Mouse (Mus musculus): ENCODE measurements around the gene Trip10. TPM values are rescaled to one million over a fixed set of nuclear protein-coding genes. Genes with fewer than 3 reads are reported as not detected.

The Trip10 gene
- polyA plus RNA-seq, 1 experiment: 39.2 TPM

DNA sequence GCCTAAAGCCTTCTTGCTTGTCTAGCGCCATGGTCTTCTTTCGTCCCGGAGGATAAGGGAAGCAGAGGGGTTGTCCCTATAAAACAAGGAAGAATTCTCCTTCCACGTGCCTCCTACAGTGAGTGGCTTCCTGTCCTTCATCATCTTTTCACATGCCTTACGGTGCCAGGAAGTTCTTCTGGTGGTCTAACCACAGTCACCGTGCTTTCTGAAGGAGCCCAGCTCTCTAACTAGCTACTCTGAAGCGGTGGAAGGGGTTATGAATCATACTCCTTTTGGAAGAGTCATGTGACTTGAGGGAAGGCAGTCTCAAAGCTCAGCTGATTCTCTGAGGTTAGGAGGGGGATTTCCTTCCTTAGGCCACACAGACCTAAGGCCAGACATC is 41.4 kb downstream of the Trip10 start:
- Histone ChIP-seq H3ac (ENCODE audit: control insufficient read depth, insufficient read length) (no peak overlapping the region), H3K4me2 (ENCODE audit: low read depth) (no peak overlapping the region), H3K27me3 (ENCODE audit: control insufficient read depth, insufficient read depth, insufficient read length) (no peaks in the 10 kb centered on the region), H3K36me3 (ENCODE audit: control insufficient read depth, insufficient read depth) (no peaks in the 10 kb centered on the region), H3K4me3 (no peak overlapping the region), H3K79me2 (ENCODE audit: control insufficient read depth, insufficient read depth) (no peaks in the 10 kb centered on the region)
- TF ChIP-seq POLR2AphosphoS2 (IDR thresholded peaks at IDR 0.05; ENCODE audit: insufficient read length, low read depth) (no peak), USF1 (IDR thresholded peaks at IDR 0.05; ENCODE audit: low read depth) (no peak), POLR2A (IDR thresholded peaks at IDR 0.05; ENCODE audit: insufficient read length, low read depth) (no peak), TCF3 (IDR thresholded peaks at IDR 0.05; ENCODE audit: insufficient read length, low read depth) (no peak), CEBPB (IDR thresholded peaks at IDR 0.05; ENCODE audit: insufficient read depth, poor library complexity, severe bottlenecking) (no peak), E2F4 (IDR thresholded peaks at IDR 0.05; ENCODE audit: insufficient read depth) (no peak), REST (IDR thresholded peaks at IDR 0.05; ENCODE audit: insufficient read depth, insufficient read length) (no peak), TCF12 (IDR thresholded peaks at IDR 0.05; ENCODE audit: insufficient read depth, poor library complexity, severe bottlenecking) (no peak), SRF (IDR thresholded peaks at IDR 0.05; ENCODE audit: control insufficient read depth, insufficient read length, low read depth) (no peak)

DNA sequence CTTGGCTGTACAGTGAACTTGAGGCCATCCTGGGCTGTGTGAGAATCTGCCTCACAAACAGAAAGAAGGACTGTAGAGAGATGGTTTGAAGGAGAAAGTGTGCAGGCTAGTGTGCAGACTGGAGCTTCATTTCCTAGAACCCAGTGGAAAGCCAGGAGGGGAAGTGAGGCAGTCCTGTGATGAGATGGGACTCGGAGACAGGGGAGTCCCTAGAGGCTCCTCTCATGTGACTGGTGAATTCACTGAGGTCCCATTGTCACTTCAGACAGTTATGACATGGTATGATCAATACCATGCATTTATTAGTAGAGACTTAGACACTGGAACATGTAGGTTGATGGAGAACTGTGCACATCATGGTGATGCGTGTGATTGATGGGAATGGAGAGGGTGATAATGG is 43.0 kb downstream of the Trip10 start:
- H3K4me3 ChIP-seq: no peak overlapping the region
- no peaks in the 10 kb centered on the region for H3K79me2 ChIP-seq (ENCODE audit: control insufficient read depth, insufficient read depth)
- H3K4me2 ChIP-seq (ENCODE audit: low read depth): no peak overlapping the region
- no peak for TF ChIP-seq MAX (IDR thresholded peaks at IDR 0.05; ENCODE audit: low read depth)
- no peak for TF ChIP-seq REST (IDR thresholded peaks at IDR 0.05; ENCODE audit: insufficient read depth, insufficient read length)
- no peak for TF ChIP-seq POLR2AphosphoS2 (IDR thresholded peaks at IDR 0.05; ENCODE audit: insufficient read length, low read depth)
- no peak for TF ChIP-seq SRF (IDR thresholded peaks at IDR 0.05; ENCODE audit: control insufficient read depth, insufficient read length, low read depth)
- TF ChIP-seq TCF3 (IDR thresholded peaks at IDR 0.05; ENCODE audit: insufficient read length, low read depth): no peak
- TF ChIP-seq USF1 (IDR thresholded peaks at IDR 0.05; ENCODE audit: low read depth): no peak
- TF ChIP-seq MYOD1 (IDR thresholded peaks at IDR 0.05; ENCODE audit: control insufficient read depth in 1 of 3, insufficient read length in 2 of 3, low read depth in 2 of 3): no peak
- no peak for TF ChIP-seq TCF12 (IDR thresholded peaks at IDR 0.05; ENCODE audit: insufficient read depth, poor library complexity, severe bottlenecking)
- TF ChIP-seq E2F4 (IDR thresholded peaks at IDR 0.05; ENCODE audit: insufficient read depth): no peak
- TF ChIP-seq CEBPB (IDR thresholded peaks at IDR 0.05; ENCODE audit: insufficient read depth, poor library complexity, severe bottlenecking): no peak
- TF ChIP-seq MYOG (IDR thresholded peaks at IDR 0.05; ENCODE audit: control insufficient read depth in 1 of 3, insufficient read depth in 1 of 3, insufficient read length in 2 of 3, low read depth in 2 of 3): no peak
- TF ChIP-seq POLR2A (IDR thresholded peaks at IDR 0.05; ENCODE audit: insufficient read length, low read depth): no peak
- H3K27me3 ChIP-seq (ENCODE audit: control insufficient read depth, insufficient read depth, insufficient read length): no peaks in the 10 kb centered on the region
- H3ac ChIP-seq (ENCODE audit: control insufficient read depth, insufficient read length): no peak overlapping the region
- H3K36me3 ChIP-seq (ENCODE audit: control insufficient read depth, insufficient read depth): no peaks in the 10 kb centered on the region

DNA sequence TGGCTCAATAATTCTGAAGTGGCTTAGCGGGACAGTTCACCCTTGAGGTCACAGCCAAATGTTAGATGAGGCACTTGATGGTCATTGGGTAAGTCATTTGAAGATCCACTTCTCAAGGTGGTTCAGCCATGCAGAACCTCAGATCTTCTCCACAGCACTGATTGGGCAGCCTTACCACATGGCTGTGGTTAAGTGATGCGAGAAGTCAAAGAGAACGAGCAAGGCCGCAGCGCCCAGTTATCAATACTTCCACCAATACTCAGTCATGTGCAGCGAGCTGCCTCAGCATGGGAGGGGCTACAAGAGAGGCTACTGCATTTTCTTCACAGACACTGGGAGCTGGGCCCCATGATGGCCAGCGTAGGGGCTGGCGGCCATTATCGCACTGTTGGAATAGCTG is 43.7 kb downstream of the Trip10 start:
- TF ChIP-seq USF1 (IDR thresholded peaks at IDR 0.05; ENCODE audit: low read depth) (no peak), TCF3 (IDR thresholded peaks at IDR 0.05; ENCODE audit: insufficient read length, low read depth) (no peak), POLR2A (IDR thresholded peaks at IDR 0.05; ENCODE audit: insufficient read length, low read depth) (no peak), MAX (IDR thresholded peaks at IDR 0.05; ENCODE audit: low read depth) (no peak), MYOG (IDR thresholded peaks at IDR 0.05; ENCODE audit: control insufficient read depth in 1 of 3, insufficient read depth in 1 of 3, insufficient read length in 2 of 3, low read depth in 2 of 3) (no peak), TCF12 (IDR thresholded peaks at IDR 0.05; ENCODE audit: insufficient read depth, poor library complexity, severe bottlenecking) (no peak), MYOD1 (IDR thresholded peaks at IDR 0.05; ENCODE audit: control insufficient read depth in 1 of 3, insufficient read length in 2 of 3, low read depth in 2 of 3) (no peak), CEBPB (IDR thresholded peaks at IDR 0.05; ENCODE audit: insufficient read depth, poor library complexity, severe bottlenecking) (no peak), SRF (IDR thresholded peaks at IDR 0.05; ENCODE audit: control insufficient read depth, insufficient read length, low read depth) (no peak), REST (IDR thresholded peaks at IDR 0.05; ENCODE audit: insufficient read depth, insufficient read length) (no peak), POLR2AphosphoS2 (IDR thresholded peaks at IDR 0.05; ENCODE audit: insufficient read length, low read depth) (no peak), E2F4 (IDR thresholded peaks at IDR 0.05; ENCODE audit: insufficient read depth) (no peak)
- H3K4me3 ChIP-seq: no peak overlapping the region
- H3K36me3 ChIP-seq (ENCODE audit: control insufficient read depth, insufficient read depth): no peaks in the 10 kb centered on the region
- no peaks in the 10 kb centered on the region for H3K79me2 ChIP-seq (ENCODE audit: control insufficient read depth, insufficient read depth)
- H3ac ChIP-seq (ENCODE audit: control insufficient read depth, insufficient read length): no peak overlapping the region
- no peaks in the 10 kb centered on the region for H3K27me3 ChIP-seq (ENCODE audit: control insufficient read depth, insufficient read depth, insufficient read length)
- no peak overlapping the region for H3K4me2 ChIP-seq (ENCODE audit: low read depth)

DNA sequence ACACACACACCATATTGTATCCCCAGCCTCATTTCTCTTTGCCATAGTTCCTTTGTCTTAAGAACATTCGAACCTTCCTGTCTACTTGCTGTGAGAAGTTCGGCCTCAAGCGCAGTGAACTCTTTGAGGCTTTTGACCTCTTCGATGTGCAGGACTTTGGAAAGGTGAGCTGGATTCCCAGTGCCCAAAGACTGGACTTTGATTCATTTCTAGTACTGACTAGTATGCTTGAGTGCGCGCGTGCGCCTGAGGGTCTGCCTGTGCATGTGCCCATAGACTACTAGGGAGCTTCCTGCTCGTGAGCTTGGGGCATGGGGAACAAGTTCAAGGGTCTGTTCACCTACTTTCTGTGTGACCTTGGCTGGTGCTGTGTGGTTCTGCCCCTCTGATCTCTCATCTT is 46.7 kb downstream of the Trip10 start:
- no peak for TF ChIP-seq REST (IDR thresholded peaks at IDR 0.05; ENCODE audit: insufficient read depth, insufficient read length)
- no peak for TF ChIP-seq E2F4 (IDR thresholded peaks at IDR 0.05; ENCODE audit: insufficient read depth)
- TF ChIP-seq MYOG (IDR thresholded peaks at IDR 0.05; ENCODE audit: control insufficient read depth in 1 of 3, insufficient read depth in 1 of 3, insufficient read length in 2 of 3, low read depth in 2 of 3): no peak
- no peak for TF ChIP-seq MYOD1 (IDR thresholded peaks at IDR 0.05; ENCODE audit: control insufficient read depth in 1 of 3, insufficient read length in 2 of 3, low read depth in 2 of 3)
- TF ChIP-seq TCF12 (IDR thresholded peaks at IDR 0.05; ENCODE audit: insufficient read depth, poor library complexity, severe bottlenecking): no peak
- TF ChIP-seq POLR2AphosphoS2 (IDR thresholded peaks at IDR 0.05; ENCODE audit: insufficient read length, low read depth): no peak
- TF ChIP-seq USF1 (IDR thresholded peaks at IDR 0.05; ENCODE audit: low read depth): no peak
- Histone ChIP-seq H3K79me2 (ENCODE audit: control insufficient read depth, insufficient read depth) (no peaks in the 10 kb centered on the region), H3K4me3 (no peak overlapping the region), H3ac (ENCODE audit: control insufficient read depth, insufficient read length) (no peak overlapping the region), H3K4me2 (ENCODE audit: low read depth) (no peak overlapping the region), H3K27me3 (ENCODE audit: control insufficient read depth, insufficient read depth, insufficient read length) (no peaks in the 10 kb centered on the region), H3K36me3 (ENCODE audit: control insufficient read depth, insufficient read depth) (no peaks in the 10 kb centered on the region)

DNA sequence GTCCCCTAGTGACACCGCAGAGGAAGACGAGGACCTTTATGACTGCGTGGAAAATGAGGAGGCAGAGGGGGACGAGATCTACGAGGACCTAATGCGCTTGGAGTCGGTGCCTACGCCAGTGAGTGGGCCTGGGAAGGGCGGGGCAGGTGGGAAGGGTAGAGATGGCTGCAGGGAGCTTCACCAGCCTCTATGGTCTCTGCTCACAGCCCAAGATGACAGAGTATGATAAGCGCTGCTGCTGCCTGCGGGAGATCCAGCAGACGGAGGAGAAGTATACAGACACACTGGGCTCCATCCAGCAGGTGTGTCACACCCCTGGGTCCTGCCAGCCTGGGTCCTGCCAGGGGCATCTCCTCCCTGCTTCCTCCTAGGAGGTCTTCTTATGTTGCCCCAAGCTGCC is 47.8 kb downstream of the Trip10 start:
- no peak for TF ChIP-seq POLR2A (IDR thresholded peaks at IDR 0.05; ENCODE audit: insufficient read length, low read depth)
- no peak overlapping the region for H3K4me2 ChIP-seq (ENCODE audit: low read depth)
- no peaks in the 10 kb centered on the region for H3K79me2 ChIP-seq (ENCODE audit: control insufficient read depth, insufficient read depth)
- no peak overlapping the region for H3K4me3 ChIP-seq
- no peaks in the 10 kb centered on the region for H3K36me3 ChIP-seq (ENCODE audit: control insufficient read depth, insufficient read depth)
- no peaks in the 10 kb centered on the region for H3K27me3 ChIP-seq (ENCODE audit: control insufficient read depth, insufficient read depth, insufficient read length)
- no peak overlapping the region for H3ac ChIP-seq (ENCODE audit: control insufficient read depth, insufficient read length)
